ENCODE assay signal across 33 mouse cellular contexts in genomic region chr13:48667461-48667860, GRCm38 (mm10). TPM values are rescaled to one million over a fixed set of nuclear protein-coding genes. Genes with fewer than 3 reads are reported as not detected.
A peak's percentile ranks its signal among the peaks of the same experiment; 100 is the strongest.
DNase-seq lines count a peak whose midpoint lies in the region; ATAC-seq and TF ChIP-seq lines count a peak whose summit lies in the region.
"Had no signal": no experiment of that assay in that cellular context is flagged by ENCODE, and none has a peak within 500 bp of the region (broad histone marks: within the 10 kb centered on the region; RNA-seq: fewer than 3 reads in every experiment).

No protein-coding gene starts in this region.

- H3K27me3 ChIP-seq in midbrain, embryonic 10.5 days (ENCODE audit: low read depth, poor library complexity, severe bottlenecking) = peaks cover 100% of the 10 kb centered on the region
- peaks cover 87% of the 10 kb centered on the region for H3K27me3 ChIP-seq in midbrain, embryonic 15.5 days (replicated peaks)
- H3K27me3 ChIP-seq in embryonic facial prominence, embryonic 11.5 days (ENCODE audit: control insufficient read depth, insufficient read depth, low read length) = peaks cover 61% of the 10 kb centered on the region
- no peaks in the 10 kb centered on the region; the same call in 1 of the 2 replicates for H3K27me3 ChIP-seq in stomach, postnatal 0 days (ENCODE audit: control insufficient read depth, insufficient read depth, low read length)

- peaks cover 45% of the 10 kb centered on the region for H3K4me1 ChIP-seq in midbrain, embryonic 10.5 days
- peaks cover 38% of the 10 kb centered on the region for H3K4me1 ChIP-seq in midbrain, embryonic 15.5 days
- peaks cover 15% of the 10 kb centered on the region for H3K4me1 ChIP-seq in embryonic facial prominence, embryonic 11.5 days (ENCODE audit: control insufficient read depth, insufficient read depth, low read length)
- H3K4me1 ChIP-seq in stomach, postnatal 0 days (replicated peaks; ENCODE audit: control insufficient read depth, insufficient read depth) = no peaks in the 10 kb centered on the region

- H3K9ac ChIP-seq in midbrain, embryonic 15.5 days = no peak overlapping the region
- no peak overlapping the region; the same call in 1 of the 2 replicates for H3K9ac ChIP-seq in embryonic facial prominence, embryonic 11.5 days (replicated peaks; ENCODE audit: low read length)
- no peak overlapping the region for H3K9ac ChIP-seq in stomach, postnatal 0 days (ENCODE audit: low read length)
- H3K9ac ChIP-seq: hindbrain, embryonic 12.5 days; limb, embryonic 13.5 days; liver, embryonic 12.5 days; liver, postnatal 0 days; neural tube, embryonic 12.5 days had no signal

- H3K27ac ChIP-seq in midbrain, embryonic 10.5 days (replicated peaks) = no peak overlapping the region
- no peak overlapping the region for H3K27ac ChIP-seq in midbrain, embryonic 15.5 days
- no peak overlapping the region for H3K27ac ChIP-seq in embryonic facial prominence, embryonic 11.5 days (replicated peaks; ENCODE audit: low read depth, low read length)
- H3K27ac ChIP-seq in stomach, postnatal 0 days (replicated peaks) = peak overlapping the region; percentile 14; the same call in 1 of the 2 replicates
- H3K27ac ChIP-seq: hindbrain, embryonic 12.5 days; limb, embryonic 13.5 days; liver, embryonic 12.5 days; neural tube, embryonic 12.5 days had no signal

- TF ChIP-seq EP300 in stomach, postnatal 0 days (optimal IDR thresholded peaks at IDR 0.05) = no peak

- TF ChIP-seq CTCF in stomach, postnatal 0 days (IDR thresholded peaks at IDR 0.05; ENCODE audit: low read depth) = no peak

- H3K4me3 ChIP-seq in midbrain, embryonic 10.5 days = no peak overlapping the region
- H3K4me3 ChIP-seq in midbrain, embryonic 15.5 days = no peak overlapping the region
- H3K4me3 ChIP-seq in embryonic facial prominence, embryonic 11.5 days (ENCODE audit: low read depth, low read length) = no peak overlapping the region
- H3K4me3 ChIP-seq in stomach, postnatal 0 days (ENCODE audit: low read depth, low read length) = 0 out of 2 replicates have a peak overlapping the region, but pooled peaks have one; percentile 8
- H3K4me3 ChIP-seq: hindbrain, embryonic 12.5 days; liver, embryonic 12.5 days; megakaryocyte, embryonic 14.5 days; neural tube, embryonic 12.5 days had no signal

- 4% methylated on average over 4 of the region's 4 CpGs for WGBS in midbrain, embryonic 10.5 days
- WGBS in midbrain, embryonic 15.5 days = 3% methylated on average over 4 of the region's 4 CpGs
- 1% methylated on average over 4 of the region's 4 CpGs for WGBS in embryonic facial prominence, embryonic 11.5 days
- 13% methylated on average over 4 of the region's 4 CpGs for WGBS in stomach, postnatal 0 days

- H3K4me2 ChIP-seq in midbrain, embryonic 15.5 days = no peak overlapping the region
- H3K4me2 ChIP-seq in embryonic facial prominence, embryonic 11.5 days (ENCODE audit: low read depth, low read length) = peak overlapping the region; percentile 21
- H3K4me2 ChIP-seq in stomach, postnatal 0 days (replicated peaks; ENCODE audit: low read depth) = peak overlapping the region; percentile 68
- H3K4me2 ChIP-seq: hindbrain, embryonic 12.5 days; limb, embryonic 13.5 days; liver, embryonic 12.5 days; neural tube, embryonic 12.5 days had no signal

- H3K36me3 ChIP-seq in midbrain, embryonic 10.5 days = no peaks in the 10 kb centered on the region
- H3K36me3 ChIP-seq in midbrain, embryonic 15.5 days (replicated peaks) = no peaks in the 10 kb centered on the region
- no peaks in the 10 kb centered on the region for H3K36me3 ChIP-seq in embryonic facial prominence, embryonic 11.5 days (replicated peaks; ENCODE audit: control insufficient read depth, insufficient read depth, low read depth, low read length)
- H3K36me3 ChIP-seq in stomach, postnatal 0 days (ENCODE audit: control insufficient read depth, insufficient read depth, low read length) = no peaks in the 10 kb centered on the region; the same call in 1 of the 2 replicates
- H3K36me3 ChIP-seq: hindbrain, embryonic 12.5 days; limb, embryonic 13.5 days; liver, embryonic 12.5 days; neural tube, embryonic 12.5 days had no signal

- DNase-seq in embryo, embryonic 10.5 days (ENCODE audit: low spot score) = peak; percentile 44
- DNase-seq in embryo, embryonic 10 days (ENCODE audit: low spot score) = no peak
- DNase-seq in midbrain, embryonic 10.5 days (ENCODE audit: low spot score) = peak; percentile 23
- DNase-seq in embryonic facial prominence, embryonic 11.5 days (ENCODE audit: low spot score) = no peak
- DNase-seq in stomach, postnatal 0 days (ENCODE audit: low spot score) = no peak
- DNase-seq in liver = no peak
- no peak for DNase-seq in layer of hippocampus, postnatal 25 days (ENCODE audit: extremely low spot score in 1 of 2, low spot score in 1 of 2)
- DNase-seq: adrenal gland, postnatal 10 days; cerebellum, adult 8-10 months; cerebellum, postnatal 25 days; heart, postnatal 14 days; kidney, adult 9 months; kidney, postnatal 14 days; layer of hippocampus, adult 9-11 months; liver, postnatal 0 days; lung, postnatal 4 days; midbrain, embryonic 14.5 days; right cerebral cortex, postnatal 4 days; thymus, postnatal 14 days had no signal

- H3K9me3 ChIP-seq in midbrain, embryonic 10.5 days (replicated peaks) = no peaks in the 10 kb centered on the region
- no peaks in the 10 kb centered on the region for H3K9me3 ChIP-seq in midbrain, embryonic 15.5 days
- H3K9me3 ChIP-seq in embryonic facial prominence, embryonic 11.5 days (replicated peaks; ENCODE audit: control insufficient read depth, low read length) = no peaks in the 10 kb centered on the region
- no peaks in the 10 kb centered on the region for H3K9me3 ChIP-seq in stomach, postnatal 0 days (ENCODE audit: control insufficient read depth, low read length)
- H3K9me3 ChIP-seq: hindbrain, embryonic 12.5 days; limb, embryonic 13.5 days; liver, embryonic 12.5 days; neural tube, embryonic 12.5 days had no signal

- ATAC-seq in midbrain, embryonic 15.5 days (replicated peaks) = no peak
- no peak for ATAC-seq in embryonic facial prominence, embryonic 11.5 days (replicated peaks; ENCODE audit: insufficient number of reproducible peaks, low FRiP score, low TSS enrichment, low read depth)
- no peak for ATAC-seq in stomach, postnatal 0 days (ENCODE audit: low FRiP score, low TSS enrichment)
- ATAC-seq: forebrain, embryonic 16.5 days; intestine, postnatal 0 days; liver, embryonic 12.5 days; liver, postnatal 0 days; Patski had no signal

RNA-seq across cellular contexts. Expression of gene Barx1, which starts 4.7 kb away (rescaled TPM):
- polyA plus RNA-seq in midbrain, embryonic 10.5 days (2016; fragmentation: Nextera tagmentation; extraction: Ambion mirVana) = 0.21 and 0.84 TPM in 2 replicates
- not detected in 2 replicates for polyA plus RNA-seq in midbrain, embryonic 15.5 days (2015; fragmentation: Nextera tagmentation; extraction: Ambion mirVana)
- 74.9 and 139 TPM in 2 replicates for polyA plus RNA-seq in embryonic facial prominence, embryonic 11.5 days (2014; fragmentation: Nextera tagmentation; extraction: Ambion mirVana)
- polyA plus RNA-seq in stomach, postnatal 0 days (2015; fragmentation: Nextera tagmentation; extraction: Ambion mirVana) = 164 and 201 TPM in 2 replicates
- total RNA-seq in layer of hippocampus, postnatal 25 days (2021) = not detected
- total RNA-seq: gastrocnemius, adult 8-10 months; heart, postnatal 14 days; left cerebral cortex, adult 18-20 months; left cerebral cortex, postnatal 14 days; MEL had no signal
- polyA plus RNA-seq: forebrain, embryonic 16.5 days; gonadal fat pad, adult 2 months; midbrain, embryonic 14.5 days; neural tube, embryonic 12.5 days; Patski had no signal

RNA-seq across cellular contexts. Expression of gene Ptpdc1, which starts 42.0 kb away (rescaled TPM):
- 11.0 and 13.8 TPM in 2 replicates for polyA plus RNA-seq in midbrain, embryonic 10.5 days (2016; fragmentation: Nextera tagmentation; extraction: Ambion mirVana)
- polyA plus RNA-seq in midbrain, embryonic 15.5 days (2015; fragmentation: Nextera tagmentation; extraction: Ambion mirVana) = 16.1 and 18.6 TPM in 2 replicates
- 16.3 and 16.9 TPM in 2 replicates for polyA plus RNA-seq in embryonic facial prominence, embryonic 11.5 days (2014; fragmentation: Nextera tagmentation; extraction: Ambion mirVana)
- 3.1 and 3.2 TPM in 2 replicates for polyA plus RNA-seq in stomach, postnatal 0 days (2015; fragmentation: Nextera tagmentation; extraction: Ambion mirVana)
- total RNA-seq in layer of hippocampus, postnatal 25 days (2021) = 10 to 100 TPM; 40.2 to 44.1 TPM

Comparison
In these comparisons a context has a peak if more than half of its experiments do, and no peak if none do; other contexts are left out.
1. DNase-seq: peak in embryo, embryonic 10.5 days (single experiment) and midbrain, embryonic 10.5 days (single experiment); none in embryo, embryonic 10 days (single experiment), embryonic facial prominence, embryonic 11.5 days (single experiment), stomach, postnatal 0 days (single experiment), liver (single experiment) and layer of hippocampus, postnatal 25 days (0 of 2).
2. RNA of gene Barx1, which starts 4.7 kb away (polyA plus RNA-seq): 164 to 201 TPM in stomach, postnatal 0 days and 74.9 to 139 TPM in embryonic facial prominence, embryonic 11.5 days; 0.21 to 0.84 TPM in midbrain, embryonic 10.5 days and not detected in midbrain, embryonic 15.5 days; every median in the first group is over 10 times any median in the second.